In the genomic region with DNA sequence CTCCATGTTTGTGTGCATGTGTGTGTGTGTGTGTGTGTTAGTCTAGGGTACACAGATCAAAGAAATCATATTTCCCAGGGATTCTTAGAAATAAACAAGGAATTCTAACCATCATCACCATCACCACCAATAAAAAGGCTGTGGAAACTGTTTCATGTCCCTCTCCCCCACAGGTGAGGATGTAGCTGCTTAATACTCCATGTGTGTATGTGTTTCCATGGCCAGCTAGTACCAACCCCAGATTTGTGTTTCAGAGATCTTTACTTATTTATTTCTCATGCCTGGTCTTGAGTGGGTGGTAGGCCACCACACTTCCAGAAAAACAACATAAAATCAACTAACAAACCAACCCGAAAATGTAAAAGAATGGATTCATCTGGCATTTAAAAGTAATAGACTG, we compare ENCODE assay signal across 9 mouse cellular contexts. TPM values are rescaled to one million over a fixed set of nuclear protein-coding genes. Genes with fewer than 3 reads are reported as not detected.
DNase-seq lines count a peak whose midpoint lies in the region; ATAC-seq and TF ChIP-seq lines count a peak whose summit lies in the region.
"Not testable (repeated sequence)": the region's sequence is repeated elsewhere in the genome, so short reads cannot be mapped to it uniquely, and the experiment has no call there.
"Had no signal": no experiment of that assay in that cellular context is flagged by ENCODE, and none has a peak within 500 bp of the region (broad histone marks: within the 10 kb centered on the region; RNA-seq: fewer than 3 reads in every experiment).

No protein-coding gene starts in this region.

- WGBS in intestine, embryonic 14.5 days, result 88% methylated on average over 1 of the region's 1 CpGs
- WGBS in liver, adult 2 months, result 84% methylated on average over 1 of the region's 1 CpGs

- TF ChIP-seq POLR2A in liver, adult 2 months (IDR thresholded peaks at IDR 0.05; ENCODE audit: extremely low read depth, insufficient read depth, low read length), result not testable (repeated sequence)

- H3K79me2 ChIP-seq in liver, adult 2 months (ENCODE audit: control insufficient read depth, insufficient read depth, low read length), result not testable (repeated sequence)

- H3K4me1 ChIP-seq in intestine, embryonic 14.5 days (replicated peaks; ENCODE audit: control insufficient read depth, insufficient read depth, low read length); liver, adult 2 months (ENCODE audit: control insufficient read depth, insufficient read depth, low read length): not testable (repeated sequence)

- not testable (repeated sequence) for H3K9ac ChIP-seq in intestine, embryonic 14.5 days (ENCODE audit: low read length); liver, adult 2 months (ENCODE audit: low read depth, low read length)

- not testable (repeated sequence) for H3K4me2 ChIP-seq in intestine, embryonic 14.5 days (ENCODE audit: low read length)

- not testable (repeated sequence) for H3K36me3 ChIP-seq in intestine, embryonic 14.5 days (ENCODE audit: control insufficient read depth, insufficient read depth, low read length); liver, adult 2 months (ENCODE audit: control insufficient read depth, insufficient read depth, low read length)

- not testable (repeated sequence) for TF ChIP-seq CTCF in liver, adult 2 months (IDR thresholded peaks at IDR 0.05; ENCODE audit: low read depth, low read length)

- not testable (repeated sequence) for H3K4me3 ChIP-seq in intestine, embryonic 14.5 days (ENCODE audit: low read depth, low read length); liver, adult 2 months (ENCODE audit: insufficient read depth, low read depth, low read length)

- not testable (repeated sequence) for H3K9me3 ChIP-seq in intestine, embryonic 14.5 days (ENCODE audit: control insufficient read depth, low read length)

- not testable (repeated sequence) for H3K27me3 ChIP-seq in intestine, embryonic 14.5 days (replicated peaks; ENCODE audit: control insufficient read depth, insufficient read depth, low read length); liver, adult 2 months (ENCODE audit: control insufficient read depth, insufficient read depth, low read length)

- not testable (repeated sequence) for ATAC-seq in intestine, embryonic 14.5 days (replicated peaks; ENCODE audit: low FRiP score, low TSS enrichment, low read depth)

- not testable (repeated sequence) for H3K27ac ChIP-seq in intestine, embryonic 14.5 days (ENCODE audit: low read depth); liver, adult 2 months (replicated peaks; ENCODE audit: insufficient read depth, low read depth, low read length)

- peak; percentile 67 for DNase-seq in CD4-positive, CD25-positive, alpha-beta regulatory T cell, adult 2 months (ENCODE audit: low read depth, low spot score)
- DNase-seq in ZHBTc4 (ENCODE audit: low read depth, low spot score), result peak; percentile 94
- peak; percentile 61 for DNase-seq in embryo, embryonic 11.5 days (ENCODE audit: low read depth, low spot score)
- DNase-seq in gastrocnemius, postnatal 4 days (ENCODE audit: low spot score in 2 of 2), result peak; percentile 56 to 65
- peak; percentile 91 for DNase-seq in intestine, embryonic 14.5 days (ENCODE audit: low spot score)
- DNase-seq in liver, adult 2 months (ENCODE audit: extremely low read depth, low read depth, low spot score), result peak; percentile 63
- peak; percentile 74 for DNase-seq in naive thymus-derived CD4-positive, alpha-beta T cell, adult 2 months (ENCODE audit: low read depth)
- DNase-seq in thymus, postnatal 0 days (ENCODE audit: low spot score), result peak; percentile 72

RNA-seq across cellular contexts. Expression of a gene that starts 6.9 kb away (rescaled TPM):
- total RNA-seq in gastrocnemius, postnatal 4 days (2021), result 1 to 10 TPM; 2.5 to 4.3 TPM
- 31.6 and 32.8 TPM in 2 replicates for polyA plus RNA-seq in intestine, embryonic 14.5 days (2014; fragmentation: Nextera tagmentation; extraction: Ambion mirVana)
- total RNA-seq in liver, adult 2 months (2014; rRNA removed), result 1.2 and 2.1 TPM in 2 replicates
- 7.0 and 10.8 TPM in 2 replicates for polyA plus RNA-seq in liver, adult 2 months (2012; rRNA removed)
- polyA plus RNA-seq in thymus, postnatal 0 days (2015; fragmentation: Nextera tagmentation; extraction: Ambion mirVana), result 13.8 and 18.8 TPM in 2 replicates

RNA-seq across cellular contexts. Expression of a gene that starts 16.2 kb away (rescaled TPM):
- 1 to 10 TPM; 1.6 to 1.8 TPM for total RNA-seq in gastrocnemius, postnatal 4 days (2021)
- 4.7 and 6.6 TPM in 2 replicates for polyA plus RNA-seq in intestine, embryonic 14.5 days (2014; fragmentation: Nextera tagmentation; extraction: Ambion mirVana)
- total RNA-seq in liver, adult 2 months (2014; rRNA removed), result 4.6 and 6.5 TPM in 2 replicates
- polyA plus RNA-seq in liver, adult 2 months (2012; rRNA removed), result 2.4 and 4.5 TPM in 2 replicates
- polyA plus RNA-seq in thymus, postnatal 0 days (2015; fragmentation: Nextera tagmentation; extraction: Ambion mirVana), result 0.56 and 0.85 TPM in 2 replicates
- total RNA-seq: left cerebral cortex, adult 8-10 months had no signal

RNA-seq across cellular contexts. Expression of a gene that starts 16.2 kb away (rescaled TPM):
- under 1 TPM; 0.57 to 0.86 TPM for total RNA-seq in gastrocnemius, postnatal 4 days (2021)
- polyA plus RNA-seq in intestine, embryonic 14.5 days (2014; fragmentation: Nextera tagmentation; extraction: Ambion mirVana), result 0.28 and 0.55 TPM in 2 replicates
- 0.09 TPM in 1 of 2 replicates, not detected in the other for total RNA-seq in liver, adult 2 months (2014; rRNA removed)
- polyA plus RNA-seq in liver, adult 2 months (2012; rRNA removed), result not detected in 2 replicates
- 0.40 and 0.62 TPM in 2 replicates for polyA plus RNA-seq in thymus, postnatal 0 days (2015; fragmentation: Nextera tagmentation; extraction: Ambion mirVana)
